Mouse (Mus musculus) limb, embryonic 10.5 days (tissue): ENCODE measurements around the gene Ttll3. TPM values are rescaled to one million over a fixed set of nuclear protein-coding genes. Genes with fewer than 3 reads are reported as not detected.

Source experiments
- DNase-seq: peaks from one replicate; pipeline ENCODE4 v3.0.0-alpha.2; 2017; ENCODE audit warnings: low spot score
- H3K27ac ChIP-seq: fragments of 300-500 bp; sonication (generic); 2 replicates; pipeline ENCODE4 v1.5.1; 2016; ENCODE audit warnings: mild to moderate bottlenecking
- H3K27me3 ChIP-seq: fragments of 300-500 bp; sonication (generic); 2 replicates; pipeline ENCODE4 v1.6.1; 2016; ENCODE audit warnings: low read depth, mild to moderate bottlenecking; ENCODE audit not compliant: poor library complexity, severe bottlenecking
- H3K36me3 ChIP-seq: fragments of 300-500 bp; sonication (generic); 2 replicates; pipeline ENCODE4 v1.6.1; 2016; ENCODE audit warnings: mild to moderate bottlenecking, moderate library complexity
- H3K4me1 ChIP-seq: fragments of 300-500 bp; sonication (generic); 2 replicates; pipeline ENCODE4 v1.6.1; 2016
- H3K4me3 ChIP-seq: fragments of 300-500 bp; sonication (generic); 2 replicates; pipeline ENCODE4 v1.5.1; 2016; ENCODE audit warnings: mild to moderate bottlenecking, moderate library complexity
- H3K9me3 ChIP-seq: fragments of 300-500 bp; sonication (generic); replicated peaks from 2 replicates; pipeline ENCODE4 v1.6.1; 2016; ENCODE audit warnings: mild to moderate bottlenecking
- WGBS: fragments of 180-500 bp; shearing (Covaris S2); methylation state at CpG from one replicate; pipeline ENCODE4 v1.1.7; 2016; 5-methylcytosine and 5-hydroxymethylcytosine counted together
- polyA plus RNA-seq: library from polyadenylated mRNA; unstranded; fragments of >200 nt; fragmentation: Nextera tagmentation; extraction: Ambion mirVana; gene quantifications from 2 replicates; pipeline ENCODE4 v1.2.1, GENCODE M21; 2016

Ttll3 gene
- polyA plus RNA-seq, 1 experiment from 2014 or later = 4.1 TPM

- no peaks in the 10 kb centered on the region for H3K9me3 ChIP-seq
- H3K27me3 ChIP-seq = no peaks in the 10 kb centered on the region
- H3K4me1 ChIP-seq = peaks cover 16% of the 10 kb centered on the region
- 80% methylated on average over 9 of the region's 9 CpGs for WGBS
- no peak overlapping the region for H3K27ac ChIP-seq
- H3K4me3 ChIP-seq = no peak overlapping the region
- no peak for DNase-seq
- H3K36me3 ChIP-seq = peaks cover 11% of the 10 kb centered on the region; the same call in 1 of the 2 replicates
These were observed 17.6 kb downstream of the Ttll3 start for GRCm38 (mm10) chr6:113406683-113407082.

GRCm38 (mm10) chr6:113410001-113410400 lies 20.9 kb downstream of the Ttll3 start:
- no peak for DNase-seq
- Histone ChIP-seq H3K9me3 (no peaks in the 10 kb centered on the region), H3K27me3 (no peaks in the 10 kb centered on the region), H3K4me3 (no peak overlapping the region), H3K36me3 (peaks cover 27% of the 10 kb centered on the region), H3K27ac (no peak overlapping the region), H3K4me1 (peaks cover 16% of the 10 kb centered on the region)
- 73% methylated on average over 1 of the region's 1 CpGs for WGBS

DNA sequence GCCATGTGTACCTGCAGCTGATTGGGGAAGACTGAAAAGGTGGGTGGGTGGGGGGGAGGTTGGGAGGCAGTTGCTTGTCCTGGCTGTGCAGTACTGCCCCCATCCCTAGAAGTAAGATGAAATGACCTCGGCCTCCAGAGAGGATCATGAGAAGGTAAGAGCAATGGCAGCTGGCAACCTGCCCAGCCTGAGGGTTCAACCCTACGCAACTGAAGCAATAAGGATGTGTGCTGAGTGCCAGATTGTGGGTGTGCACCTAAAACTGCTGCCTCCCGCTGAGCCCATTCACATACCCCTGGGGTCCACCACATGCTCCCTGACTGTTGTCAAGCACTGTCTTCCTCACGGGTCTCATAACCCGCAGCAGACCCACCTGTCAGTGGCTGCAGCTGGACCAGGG lies 27.4 kb downstream of the Ttll3 start:
- no peak overlapping the region for H3K4me3 ChIP-seq
- no peaks in the 10 kb centered on the region for H3K27me3 ChIP-seq
- H3K27ac ChIP-seq = no peak overlapping the region
- peaks cover 15% of the 10 kb centered on the region for H3K4me1 ChIP-seq
- H3K9me3 ChIP-seq = no peaks in the 10 kb centered on the region
- DNase-seq = no peak
- 91% methylated on average over 5 of the region's 5 CpGs for WGBS
- peaks cover 38% of the 10 kb centered on the region for H3K36me3 ChIP-seq

- WGBS = 18% methylated on average over 16 of the region's 16 CpGs
- peaks cover 36% of the 10 kb centered on the region for H3K36me3 ChIP-seq
- H3K4me3 ChIP-seq = peak overlapping the region; percentile 64
- H3K9me3 ChIP-seq = no peaks in the 10 kb centered on the region
- H3K27ac ChIP-seq = peak overlapping the region; percentile 81
- peak; percentile 60 for DNase-seq
- H3K27me3 ChIP-seq = no peaks in the 10 kb centered on the region
- H3K4me1 ChIP-seq = peaks cover 15% of the 10 kb centered on the region
These were observed 29.6 kb downstream of the Ttll3 start for GRCm38 (mm10) chr6:113418441-113419198.

DNA sequence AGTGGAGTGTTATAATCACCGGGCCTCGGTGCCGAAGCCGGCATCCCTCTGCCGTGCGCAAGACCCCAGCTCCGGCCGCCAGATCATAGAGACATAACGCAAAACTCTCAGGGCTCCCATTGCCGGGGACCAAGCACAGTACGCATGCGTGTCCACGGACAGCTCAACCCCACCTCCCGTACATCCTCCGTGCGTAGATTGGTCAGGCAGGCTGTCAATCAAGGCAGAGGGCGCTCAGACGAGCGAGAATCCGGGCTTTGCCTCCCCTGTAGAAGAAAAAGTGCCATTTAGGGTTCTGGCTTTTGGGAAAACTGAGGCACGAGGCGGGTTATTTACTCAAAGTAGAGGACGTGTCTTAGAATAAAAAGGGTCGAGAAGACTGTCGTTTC lies 30.1 kb downstream of the Ttll3 start, which contains the start of gene Rpusd3:
Gene Rpusd3 (minus strand): TSS at position 142 of the 389 bp plus-strand sequence.
- peak within 1 kb of the TSS; percentile 64 for H3K4me3 ChIP-seq
- peaks cover 30% of the 10 kb centered on the region for H3K36me3 ChIP-seq
- H3K4me1 ChIP-seq = peaks cover 15% of the 10 kb centered on the region
- H3K27me3 ChIP-seq = no peaks in the 10 kb centered on the region
- DNase-seq = peak; percentile 97
- H3K9me3 ChIP-seq = no peaks in the 10 kb centered on the region
- peak within 1 kb of the TSS; percentile 81 for H3K27ac ChIP-seq
- under 1% methylated on average over 25 of the region's 25 CpGs for WGBS

DNA sequence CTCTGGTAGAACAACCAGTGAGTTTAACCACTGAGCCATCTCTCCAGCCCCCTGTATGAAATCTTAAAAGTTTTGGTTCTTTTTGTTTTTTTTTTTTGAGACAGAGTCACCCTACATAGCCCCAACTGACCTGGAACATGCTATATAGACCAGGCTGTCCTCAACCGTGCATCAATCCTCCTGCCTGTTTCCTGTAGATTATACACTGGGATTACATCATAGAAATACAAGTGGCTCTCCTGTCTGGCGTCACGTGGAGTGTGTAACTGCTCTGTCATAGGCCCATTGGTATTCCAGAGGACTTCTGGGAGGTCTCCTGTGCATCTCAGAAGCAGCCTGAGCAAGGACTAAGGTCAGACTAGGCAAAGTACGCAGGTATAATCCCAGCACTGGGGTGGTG lies 33.9 kb downstream of the Ttll3 start:
- WGBS = 80% methylated on average over 4 of the region's 4 CpGs

DNA sequence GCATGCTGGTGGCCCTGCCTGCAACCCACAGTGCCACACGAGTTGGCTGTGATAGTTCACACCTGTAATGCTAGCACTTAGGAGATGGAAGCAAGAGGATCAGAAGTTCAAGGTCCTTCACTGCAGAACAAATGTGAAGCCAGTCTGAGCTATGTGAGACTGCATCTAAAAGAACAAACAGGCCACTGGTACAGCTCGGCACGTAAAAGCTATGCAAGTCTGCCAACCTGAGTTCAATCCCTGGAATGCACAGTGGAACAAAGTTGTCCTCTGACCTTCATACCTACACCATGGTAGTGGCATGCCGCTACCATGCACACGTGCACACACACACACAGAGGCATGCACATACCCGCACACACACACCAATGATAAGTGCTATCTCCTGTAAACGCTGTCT lies 35.1 kb downstream of the Ttll3 start:
- H3K4me1 ChIP-seq = peaks cover 3% of the 10 kb centered on the region
- no peak overlapping the region for H3K4me3 ChIP-seq
- no peaks in the 10 kb centered on the region for H3K27me3 ChIP-seq
- 87% methylated on average over 7 of the region's 7 CpGs for WGBS
- no peak for DNase-seq
- no peak overlapping the region for H3K27ac ChIP-seq
- no peaks in the 10 kb centered on the region for H3K9me3 ChIP-seq
- no peaks in the 10 kb centered on the region for H3K36me3 ChIP-seq

More for the DNA sequence above, 33.9 kb downstream of the Ttll3 start:
- Histone ChIP-seq H3K4me1 (peaks cover 11% of the 10 kb centered on the region), H3K27ac (no peak overlapping the region), H3K27me3 (no peaks in the 10 kb centered on the region), H3K9me3 (no peaks in the 10 kb centered on the region), H3K4me3 (no peak overlapping the region), H3K36me3 (no peaks in the 10 kb centered on the region)
- DNase-seq = no peak

DNA sequence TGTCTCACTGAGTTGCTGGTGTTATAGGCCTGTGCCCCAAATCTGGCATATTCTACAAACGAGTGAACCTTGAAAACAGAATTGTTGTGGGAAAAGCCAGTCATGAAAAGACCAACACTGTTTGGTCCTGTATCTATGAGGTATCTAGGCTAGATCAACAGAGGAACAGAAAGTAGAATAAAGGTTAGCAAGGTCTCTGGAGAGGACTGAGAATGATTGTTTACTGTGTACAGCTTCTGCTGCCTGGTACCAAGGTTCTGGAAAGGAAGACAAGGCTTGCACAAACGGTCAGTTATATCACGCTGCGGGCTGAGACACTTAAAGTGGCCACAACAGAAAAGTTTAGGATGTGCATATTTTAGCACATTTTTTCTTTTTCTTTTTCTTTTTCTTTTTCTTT lies 37.6 kb downstream of the Ttll3 start:
- Histone ChIP-seq H3K27ac (no peak overlapping the region), H3K9me3 (no peaks in the 10 kb centered on the region)

GRCm38 (mm10) chr6:113427397-113427796 lies 38.3 kb downstream of the Ttll3 start:
- Histone ChIP-seq H3K36me3 (no peaks in the 10 kb centered on the region), H3K27me3 (no peaks in the 10 kb centered on the region), H3K27ac (no peak overlapping the region), H3K4me1 (0 out of 2 replicates have a peak, but pooled peaks cover 4% of the 10 kb centered on the region), H3K4me3 (no peak overlapping the region), H3K9me3 (no peaks in the 10 kb centered on the region)
- WGBS = 70% methylated on average over 3 of the region's 3 CpGs
- DNase-seq = peak; percentile 62

More for the DNA sequence above, 37.6 kb downstream of the Ttll3 start:
- H3K4me3 ChIP-seq = no peak overlapping the region
- DNase-seq = no peak
- 85% methylated on average over 4 of the region's 4 CpGs for WGBS
- no peaks in the 10 kb centered on the region for H3K36me3 ChIP-seq
- no peaks in the 10 kb centered on the region for H3K27me3 ChIP-seq
- H3K4me1 ChIP-seq = no peaks in the 10 kb centered on the region

- H3K4me1 ChIP-seq = 0 out of 2 replicates have a peak, but pooled peaks cover 5% of the 10 kb centered on the region
- WGBS = 90% methylated on average over 16 of the region's 16 CpGs
These were observed 38.9 kb downstream of the Ttll3 start for GRCm38 (mm10) chr6:113428006-113428405.

DNA sequence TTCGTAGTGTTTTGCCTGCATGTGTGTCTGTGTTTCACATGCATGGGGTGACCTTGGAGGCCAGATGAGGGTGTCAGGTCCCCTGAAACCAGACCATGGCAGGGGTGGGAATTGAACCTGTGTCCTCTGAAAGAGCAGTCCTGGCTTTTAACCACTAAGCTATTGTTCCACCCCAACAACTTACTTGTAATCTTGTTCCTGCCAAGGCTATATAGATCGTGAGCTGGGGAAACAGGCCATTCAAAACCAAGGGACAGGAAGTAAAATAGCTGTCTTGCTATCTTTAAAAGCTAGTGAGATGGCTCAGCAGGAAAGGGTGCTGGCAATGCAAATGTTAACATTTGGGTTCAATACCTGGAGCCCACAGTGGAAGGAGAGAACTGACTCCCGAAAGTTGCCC lies 40.9 kb downstream of the Ttll3 start:
- Histone ChIP-seq H3K27ac (no peak overlapping the region), H3K9me3 (no peaks in the 10 kb centered on the region), H3K4me3 (no peak overlapping the region), H3K27me3 (no peaks in the 10 kb centered on the region), H3K36me3 (no peaks in the 10 kb centered on the region), H3K4me1 (0 out of 2 replicates have a peak, but pooled peaks cover 5% of the 10 kb centered on the region)
- 80% methylated on average over 3 of the region's 3 CpGs for WGBS
- no peak for DNase-seq

More at GRCm38 (mm10) chr6:113428006-113428405, 38.9 kb downstream of the Ttll3 start:
- H3K4me3 ChIP-seq = no peak overlapping the region
- DNase-seq = no peak
- H3K27ac ChIP-seq = no peak overlapping the region
- no peaks in the 10 kb centered on the region for H3K36me3 ChIP-seq
- H3K27me3 ChIP-seq = no peaks in the 10 kb centered on the region
- no peaks in the 10 kb centered on the region for H3K9me3 ChIP-seq

GRCm38 (mm10) chr6:113430846-113431245 lies 41.8 kb downstream of the Ttll3 start:
- 61% methylated on average over 3 of the region's 3 CpGs for WGBS
- no peaks in the 10 kb centered on the region for H3K36me3 ChIP-seq

GRCm38 (mm10) chr6:113431801-113432200 lies 42.7 kb downstream of the Ttll3 start:
- no peak for DNase-seq
- Histone ChIP-seq H3K27me3 (no peaks in the 10 kb centered on the region), H3K4me3 (no peak overlapping the region), H3K4me1 (0 out of 2 replicates have a peak, but pooled peaks cover 5% of the 10 kb centered on the region), H3K36me3 (no peaks in the 10 kb centered on the region), H3K9me3 (no peaks in the 10 kb centered on the region), H3K27ac (no peak overlapping the region)
- WGBS = 70% methylated on average over 3 of the region's 3 CpGs

More at GRCm38 (mm10) chr6:113430846-113431245, 41.8 kb downstream of the Ttll3 start:
- H3K4me1 ChIP-seq = 0 out of 2 replicates have a peak, but pooled peaks cover 5% of the 10 kb centered on the region
- no peak overlapping the region for H3K4me3 ChIP-seq
- H3K9me3 ChIP-seq = no peaks in the 10 kb centered on the region
- H3K27me3 ChIP-seq = no peaks in the 10 kb centered on the region
- DNase-seq = no peak
- H3K27ac ChIP-seq = no peak overlapping the region
